Mouse (Mus musculus): ENCODE data around the gene Tmem211. TPM values are rescaled to one million over a fixed set of nuclear protein-coding genes. Genes with fewer than 3 reads are reported as not detected.

Tmem211 gene
- polyA plus RNA-seq, 1 experiment from 2014 or later: 0.46 TPM

- no peak overlapping the region for H3K27ac ChIP-seq (replicated peaks)
These were observed 848 bp upstream of the Tmem211 start for GRCm38 (mm10) chr5:113225686-113226435.

DNA sequence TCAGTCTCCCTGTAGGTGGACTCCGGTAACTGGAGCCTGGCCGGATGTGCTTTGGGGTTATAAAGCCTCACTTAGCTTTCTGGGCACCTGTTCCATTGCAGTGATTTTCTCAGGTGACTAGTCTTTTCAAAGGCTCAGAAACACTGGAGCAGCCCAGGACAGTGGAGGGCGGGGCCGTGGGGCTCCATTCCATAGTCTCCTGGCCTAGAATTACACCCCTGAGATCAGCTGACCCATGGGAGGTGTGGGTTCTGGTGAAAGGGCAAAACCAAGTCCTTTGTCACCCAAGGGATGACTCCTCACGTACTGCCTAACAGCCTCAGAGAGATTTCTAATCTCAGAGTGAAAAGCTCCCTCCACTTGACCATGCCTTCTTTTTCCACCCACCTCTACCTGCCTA, 3.5 kb downstream of the Tmem211 start:
- H3K4me3 ChIP-seq (ENCODE audit: low read depth, low read length): no peak overlapping the region
- H3K9me3 ChIP-seq (ENCODE audit: control insufficient read depth, low read length): no peaks in the 10 kb centered on the region
- 56% methylated on average over 5 of the region's 5 CpGs for WGBS
- H3K9ac ChIP-seq (ENCODE audit: low read length): no peak overlapping the region
- H3K27me3 ChIP-seq (ENCODE audit: control insufficient read depth, insufficient read depth, low read length): no peaks in the 10 kb centered on the region
- no peaks in the 10 kb centered on the region for H3K4me1 ChIP-seq (replicated peaks; ENCODE audit: control insufficient read depth, insufficient read depth)
- ATAC-seq (ENCODE audit: low FRiP score, low TSS enrichment) (peak; percentile 68), DNase-seq (ENCODE audit: low spot score) (peak; percentile 56)
- no peaks in the 10 kb centered on the region for H3K36me3 ChIP-seq (ENCODE audit: control insufficient read depth, insufficient read depth, low read length)
- H3K27ac ChIP-seq (replicated peaks): no peak overlapping the region
- no peak overlapping the region for H3K4me2 ChIP-seq (replicated peaks; ENCODE audit: low read depth)
- no peak for TF ChIP-seq CTCF (IDR thresholded peaks at IDR 0.05; ENCODE audit: low read depth)
- TF ChIP-seq EP300 (optimal IDR thresholded peaks at IDR 0.05): no peak

More at GRCm38 (mm10) chr5:113225686-113226435, 848 bp upstream of the Tmem211 start:
- Histone ChIP-seq H3K4me2 (replicated peaks; ENCODE audit: low read depth) (peak overlapping the region; percentile 48), H3K4me3 (ENCODE audit: low read depth, low read length) (peak overlapping the region; percentile 5; the same call in 1 of the 2 replicates), H3K4me1 (replicated peaks; ENCODE audit: control insufficient read depth, insufficient read depth) (no peaks in the 10 kb centered on the region), H3K9ac (ENCODE audit: low read length) (peak overlapping the region; percentile 36; the same call in 1 of the 2 replicates), H3K27me3 (ENCODE audit: control insufficient read depth, insufficient read depth, low read length) (no peaks in the 10 kb centered on the region), H3K9me3 (ENCODE audit: control insufficient read depth, low read length) (no peaks in the 10 kb centered on the region), H3K36me3 (ENCODE audit: control insufficient read depth, insufficient read depth, low read length) (no peaks in the 10 kb centered on the region)
- TF ChIP-seq EP300 (optimal IDR thresholded peaks at IDR 0.05) (no peak), CTCF (IDR thresholded peaks at IDR 0.05; ENCODE audit: low read depth) (no peak)
- ATAC-seq (ENCODE audit: low FRiP score, low TSS enrichment): no peak
- WGBS: 33% methylated on average over 25 of the region's 25 CpGs
- DNase-seq (ENCODE audit: low spot score): no peak

DNA sequence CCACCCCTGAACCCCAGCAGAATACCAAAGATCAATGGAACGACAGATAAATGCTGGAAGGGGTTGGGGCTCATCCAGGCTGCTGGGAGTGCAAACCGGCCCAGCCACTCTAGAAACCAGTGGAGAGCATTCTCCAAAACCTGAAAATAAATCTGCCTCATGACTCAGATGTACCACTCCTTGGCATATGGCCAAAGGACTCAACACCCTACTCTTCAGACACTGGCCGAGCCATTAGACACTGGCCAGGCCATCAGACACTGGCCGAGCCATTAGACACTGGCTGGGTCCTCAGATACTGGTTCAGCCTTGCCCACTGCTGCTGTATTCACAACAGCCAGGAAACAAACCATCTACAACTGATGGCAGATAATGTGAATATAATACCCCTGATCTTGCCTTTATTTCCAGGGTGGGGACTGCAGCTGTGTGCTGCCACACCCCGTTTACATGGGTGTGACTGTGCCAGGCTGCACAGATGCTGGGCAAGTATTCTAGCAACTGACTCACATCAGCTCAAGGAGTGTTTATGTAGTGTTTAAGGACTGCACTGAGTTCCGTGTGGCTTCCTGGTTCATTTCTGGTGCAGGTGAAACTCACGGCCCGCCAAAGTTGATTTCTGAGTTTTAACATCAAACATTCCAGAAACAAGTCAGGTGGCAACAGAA, 22.7 kb downstream of the Tmem211 start:
- no peaks in the 10 kb centered on the region for H3K36me3 ChIP-seq (ENCODE audit: control insufficient read depth, insufficient read depth, low read length)
- H3K4me1 ChIP-seq (replicated peaks; ENCODE audit: control insufficient read depth, insufficient read depth): no peaks in the 10 kb centered on the region
- no peak overlapping the region for H3K4me3 ChIP-seq (ENCODE audit: low read depth, low read length)
- WGBS: 44% methylated on average over 8 of the region's 8 CpGs
- DNase-seq (ENCODE audit: low spot score) (peak; percentile 48), ATAC-seq (ENCODE audit: low FRiP score, low TSS enrichment) (peak; percentile 94)
- H3K4me2 ChIP-seq (replicated peaks; ENCODE audit: low read depth): no peak overlapping the region
- no peaks in the 10 kb centered on the region for H3K9me3 ChIP-seq (ENCODE audit: control insufficient read depth, low read length)
- peak overlapping the region; percentile 74 for H3K27ac ChIP-seq (replicated peaks)
- H3K27me3 ChIP-seq (ENCODE audit: control insufficient read depth, insufficient read depth, low read length): no peaks in the 10 kb centered on the region
- TF ChIP-seq EP300 (optimal IDR thresholded peaks at IDR 0.05) (no peak), CTCF (IDR thresholded peaks at IDR 0.05; ENCODE audit: low read depth) (no peak)
- H3K9ac ChIP-seq (ENCODE audit: low read length): no peak overlapping the region

GRCm38 (mm10) chr5:113250806-113251205, 24.1 kb downstream of the Tmem211 start:
- no peak overlapping the region for H3K9ac ChIP-seq (ENCODE audit: low read length)
- no peak for DNase-seq (ENCODE audit: low spot score)
- no peak for TF ChIP-seq CTCF (IDR thresholded peaks at IDR 0.05; ENCODE audit: low read depth)
- TF ChIP-seq EP300 (optimal IDR thresholded peaks at IDR 0.05): no peak
- H3K27ac ChIP-seq (replicated peaks): no peak overlapping the region
- ATAC-seq (ENCODE audit: low FRiP score, low TSS enrichment): no peak
- no peak overlapping the region for H3K4me3 ChIP-seq (ENCODE audit: low read depth, low read length)
- no peaks in the 10 kb centered on the region for H3K36me3 ChIP-seq (ENCODE audit: control insufficient read depth, insufficient read depth, low read length)
- no peaks in the 10 kb centered on the region for H3K27me3 ChIP-seq (ENCODE audit: control insufficient read depth, insufficient read depth, low read length)
- no peaks in the 10 kb centered on the region for H3K4me1 ChIP-seq (replicated peaks; ENCODE audit: control insufficient read depth, insufficient read depth)
- no peaks in the 10 kb centered on the region for H3K9me3 ChIP-seq (ENCODE audit: control insufficient read depth, low read length)
- WGBS: 94% methylated on average over 11 of the region's 11 CpGs
- H3K4me2 ChIP-seq (replicated peaks; ENCODE audit: low read depth): no peak overlapping the region

DNA sequence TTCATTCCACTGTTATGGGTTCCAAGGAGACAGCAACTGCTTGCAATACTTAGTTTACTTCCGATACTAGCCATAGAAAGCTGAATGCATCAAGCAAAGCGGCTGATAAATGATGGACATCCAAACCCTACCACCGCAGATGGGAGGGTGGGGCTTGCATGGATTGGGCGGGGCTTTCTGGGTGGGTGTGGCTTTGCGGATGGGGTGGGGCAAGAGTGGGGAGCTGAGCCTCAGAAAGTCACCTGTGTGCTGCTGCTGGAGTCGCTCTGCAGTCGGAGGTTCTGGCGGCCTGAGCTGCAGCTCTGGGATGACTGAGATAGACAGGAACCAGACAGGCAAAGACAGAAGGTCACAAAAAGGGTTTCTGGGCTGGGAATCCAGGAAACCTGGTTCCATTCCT, 38.9 kb downstream of the Tmem211 start:
- no peak overlapping the region for H3K4me2 ChIP-seq (replicated peaks; ENCODE audit: low read depth)
- TF ChIP-seq EP300 (optimal IDR thresholded peaks at IDR 0.05) (no peak), CTCF (IDR thresholded peaks at IDR 0.05; ENCODE audit: low read depth) (no peak)

GRCm38 (mm10) chr5:113268246-113268645, 41.5 kb downstream of the Tmem211 start:
- Histone ChIP-seq H3K9me3 (ENCODE audit: control insufficient read depth, low read length) (no peaks in the 10 kb centered on the region), H3K4me2 (replicated peaks; ENCODE audit: low read depth) (no peak overlapping the region), H3K4me3 (ENCODE audit: low read depth, low read length) (no peak overlapping the region), H3K9ac (ENCODE audit: low read length) (no peak overlapping the region), H3K4me1 (replicated peaks; ENCODE audit: control insufficient read depth, insufficient read depth) (no peaks in the 10 kb centered on the region), H3K36me3 (ENCODE audit: control insufficient read depth, insufficient read depth, low read length) (no peaks in the 10 kb centered on the region), H3K27me3 (ENCODE audit: control insufficient read depth, insufficient read depth, low read length) (no peaks in the 10 kb centered on the region), H3K27ac (replicated peaks) (no peak overlapping the region)
- ATAC-seq (ENCODE audit: low FRiP score, low TSS enrichment) (peak; percentile 31; the same call in 1 of the 2 replicates), DNase-seq (ENCODE audit: low spot score) (no peak)
- TF ChIP-seq EP300 (optimal IDR thresholded peaks at IDR 0.05): no peak
- no peak for TF ChIP-seq CTCF (IDR thresholded peaks at IDR 0.05; ENCODE audit: low read depth)

More for the DNA sequence above, 38.9 kb downstream of the Tmem211 start:
- no peaks in the 10 kb centered on the region for H3K4me1 ChIP-seq (replicated peaks; ENCODE audit: control insufficient read depth, insufficient read depth)
- H3K36me3 ChIP-seq (ENCODE audit: control insufficient read depth, insufficient read depth, low read length): no peaks in the 10 kb centered on the region
- DNase-seq (ENCODE audit: low spot score): no peak
- ATAC-seq (ENCODE audit: low FRiP score, low TSS enrichment): no peak
- no peak overlapping the region for H3K4me3 ChIP-seq (ENCODE audit: low read depth, low read length)
- H3K27me3 ChIP-seq (ENCODE audit: control insufficient read depth, insufficient read depth, low read length): no peaks in the 10 kb centered on the region
- no peaks in the 10 kb centered on the region for H3K9me3 ChIP-seq (ENCODE audit: control insufficient read depth, low read length)
- 72% methylated on average over 8 of the region's 8 CpGs for WGBS
- no peak overlapping the region for H3K27ac ChIP-seq (replicated peaks)
- H3K9ac ChIP-seq (ENCODE audit: low read length): no peak overlapping the region
